Mouse (Mus musculus) megakaryocyte, embryonic 14.5 days (primary cell): ENCODE measurements at regions not wholly inside any gene's neighbourhood (a gene's known extent, or its start where the extent isn't known, plus 50 kb on each side); places are given as distances from the start of the nearest gene placed in this dataset.

ENCODE experiments used
- FLI1 ChIP-seq: IDR thresholded peaks from 2 replicates; pipeline ENCODE4 v1.6.1; 2012; ENCODE audit warnings: low read length, inconsistent platforms, mixed read lengths
- GATA1 ChIP-seq: IDR thresholded peaks from 3 replicates; pipeline ENCODE4 v1.6.1; 2012; ENCODE audit warnings: mixed read lengths, low read length, inconsistent platforms, borderline replicate concordance

DNA sequence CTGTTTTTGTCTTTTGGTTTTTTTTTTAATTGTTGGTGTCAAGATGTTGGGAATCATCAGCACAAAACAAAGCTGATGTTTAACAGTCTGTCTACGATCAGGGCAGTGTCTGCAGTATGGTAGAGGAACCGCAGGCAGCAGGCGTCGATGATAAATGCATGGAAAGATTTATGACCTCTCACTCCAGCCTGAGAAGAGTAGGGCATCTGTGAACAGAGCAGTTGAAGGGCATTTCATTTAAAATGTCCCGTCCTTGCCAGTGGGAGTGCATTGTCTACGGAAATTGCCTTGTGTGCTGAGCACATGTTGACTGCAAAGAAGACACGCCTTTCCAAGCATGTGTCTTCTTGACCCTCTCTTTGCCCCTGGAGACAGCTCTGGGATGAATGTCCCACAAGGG, 158.7 kb downstream of the Glrx3 start:
- TF ChIP-seq GATA1 = no peak
- no peak for TF ChIP-seq FLI1
